Mouse (Mus musculus) kidney, adult 2 months (tissue): ENCODE results near the gene Pkd1l2. TPM values are rescaled to one million over a fixed set of nuclear protein-coding genes. Genes with fewer than 3 reads are reported as not detected.

ENCODE experiments used
- DNase-seq: peaks from one replicate; pipeline ENCODE4 v3.0.0; 2021
- H3K27ac ChIP-seq: fragments of 200-500 bp; 2 replicates; pipeline ENCODE4 v1.5.1; 2012; ENCODE audit warnings: low read depth, low read length, control low read depth, inconsistent platforms; ENCODE audit not compliant: insufficient read depth
- H3K27me3 ChIP-seq: fragments of 200-500 bp; replicated peaks from 2 replicates; pipeline ENCODE4 v1.6.1; 2012; ENCODE audit warnings: mild to moderate bottlenecking, moderate library complexity, low read length, inconsistent platforms; ENCODE audit not compliant: control insufficient read depth, insufficient read depth
- H3K36me3 ChIP-seq: fragments of 200-500 bp; 2 replicates; pipeline ENCODE4 v1.6.1; 2012; ENCODE audit warnings: mild to moderate bottlenecking, moderate library complexity, low read length, inconsistent platforms; ENCODE audit not compliant: control insufficient read depth, insufficient read depth
- H3K4me1 ChIP-seq: fragments of 200-500 bp; 2 replicates; pipeline ENCODE4 v1.6.1; 2011; ENCODE audit warnings: low read length; ENCODE audit not compliant: control insufficient read depth, insufficient read depth
- H3K4me3 ChIP-seq: fragments of 200-500 bp; 2 replicates; pipeline ENCODE4 v1.5.1; 2011; ENCODE audit warnings: mild to moderate bottlenecking, low read depth, low read length, control low read depth; ENCODE audit not compliant: insufficient read depth
- CTCF ChIP-seq: fragments of 200-500 bp; conservative IDR thresholded peaks from 2 replicates; pipeline ENCODE4 v1.5.1; 2011; ENCODE audit warnings: low read depth, mild to moderate bottlenecking, control low read depth, low read length, moderate library complexity, mixed read lengths; ENCODE audit not compliant: insufficient read depth, insufficient read length
- POLR2A ChIP-seq: fragments of 200-500 bp; IDR thresholded peaks from one replicate; pipeline ENCODE4 v1.6.1; 2011; ENCODE audit warnings: low read depth, low read length, control low read depth
- WGBS: fragments of 180-500 bp; shearing (Covaris S2); methylation state at CpG from one replicate; pipeline ENCODE4 v1.1.7; 2018; 5-methylcytosine and 5-hydroxymethylcytosine counted together
- polyA plus RNA-seq: library from polyadenylated mRNA; depleted of rRNA; stranded (reverse); fragments of >200 nt; gene quantifications from 2 replicates; pipeline ENCODE4 v1.2.3, GENCODE M21; 2012

Pkd1l2 gene
- polyA plus RNA-seq, 1 experiment: 0.08 TPM

GRCm38 (mm10) chr8:117033393-117033792 lies 48.9 kb downstream of the Pkd1l2 start:
- TF ChIP-seq POLR2A (no peak), CTCF (no peak)
- no peak overlapping the region for H3K27ac ChIP-seq
- 64% methylated on average over 3 of the region's 3 CpGs for WGBS
- H3K27me3 ChIP-seq: no peaks in the 10 kb centered on the region
- H3K36me3 ChIP-seq: no peaks in the 10 kb centered on the region
- H3K4me1 ChIP-seq: no peaks in the 10 kb centered on the region
- no peak for DNase-seq
- H3K4me3 ChIP-seq: no peak overlapping the region

DNA sequence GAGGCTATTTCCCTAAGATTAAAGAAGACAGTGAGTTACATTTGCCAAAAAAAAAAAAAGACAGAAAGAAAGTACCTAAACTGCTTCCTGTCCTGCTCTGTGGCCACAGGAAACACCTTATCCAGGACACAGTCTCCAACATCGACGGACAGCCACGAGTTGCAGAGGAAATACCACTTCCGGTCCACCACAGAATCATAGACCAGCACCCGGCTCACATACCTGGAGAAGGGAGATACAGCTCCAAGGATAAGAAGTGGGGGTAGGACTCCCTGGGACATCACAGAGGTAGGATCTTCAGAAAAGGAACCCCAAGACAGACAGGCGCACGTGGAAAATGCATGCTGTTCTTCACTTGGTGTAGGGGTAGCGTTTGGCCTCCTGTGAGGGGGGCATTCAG lies 49.6 kb downstream of the Pkd1l2 start:
- WGBS: 79% methylated on average over 8 of the region's 8 CpGs
- H3K36me3 ChIP-seq: no peaks in the 10 kb centered on the region
- no peak for DNase-seq
- H3K27ac ChIP-seq: no peak overlapping the region
- no peaks in the 10 kb centered on the region for H3K27me3 ChIP-seq
- TF ChIP-seq CTCF: no peak
- TF ChIP-seq POLR2A: no peak
- no peaks in the 10 kb centered on the region for H3K4me1 ChIP-seq
- H3K4me3 ChIP-seq: no peak overlapping the region

- no peak overlapping the region for H3K4me3 ChIP-seq
- no peaks in the 10 kb centered on the region for H3K4me1 ChIP-seq
- H3K27ac ChIP-seq: no peak overlapping the region
- no peaks in the 10 kb centered on the region for H3K27me3 ChIP-seq
- H3K36me3 ChIP-seq: no peaks in the 10 kb centered on the region
- no peak for TF ChIP-seq POLR2A
- TF ChIP-seq CTCF: no peak
- 49% methylated on average over 6 of the region's 6 CpGs for WGBS
- no peak for DNase-seq
Measured at GRCm38 (mm10) chr8:117031476-117031875, 50.8 kb downstream of the Pkd1l2 start.

- no peaks in the 10 kb centered on the region for H3K36me3 ChIP-seq
- H3K27me3 ChIP-seq: no peaks in the 10 kb centered on the region
- no peak for DNase-seq
- TF ChIP-seq POLR2A: no peak
- no peak for TF ChIP-seq CTCF
- H3K4me1 ChIP-seq: no peaks in the 10 kb centered on the region
- H3K27ac ChIP-seq: no peak overlapping the region
- no peak overlapping the region for H3K4me3 ChIP-seq
- WGBS: 95% methylated on average over 10 of the region's 10 CpGs
Measured at GRCm38 (mm10) chr8:117028686-117029085, 53.6 kb downstream of the Pkd1l2 start.

- no peak overlapping the region for H3K4me3 ChIP-seq
- H3K27ac ChIP-seq: no peak overlapping the region
- no peaks in the 10 kb centered on the region for H3K36me3 ChIP-seq
- no peaks in the 10 kb centered on the region for H3K4me1 ChIP-seq
- 76% methylated on average over 5 of the region's 5 CpGs for WGBS
- H3K27me3 ChIP-seq: no peaks in the 10 kb centered on the region
- TF ChIP-seq POLR2A: no peak
- TF ChIP-seq CTCF: no peak
- no peak for DNase-seq
Measured at GRCm38 (mm10) chr8:117027601-117028000, 54.6 kb downstream of the Pkd1l2 start.

- H3K27ac ChIP-seq: no peak overlapping the region
- 56% methylated on average over 1 of the region's 1 CpGs for WGBS
- no peak for TF ChIP-seq POLR2A
- no peak for TF ChIP-seq CTCF
- DNase-seq: no peak
- no peaks in the 10 kb centered on the region for H3K36me3 ChIP-seq
- no peaks in the 10 kb centered on the region for H3K4me1 ChIP-seq
- H3K4me3 ChIP-seq: no peak overlapping the region
- no peaks in the 10 kb centered on the region for H3K27me3 ChIP-seq
Measured at GRCm38 (mm10) chr8:117022297-117022993, 59.8 kb downstream of the Pkd1l2 start.

GRCm38 (mm10) chr8:117019323-117020275 lies 62.6 kb downstream of the Pkd1l2 start:
- no peak overlapping the region for H3K27ac ChIP-seq
- H3K4me1 ChIP-seq: no peaks in the 10 kb centered on the region
- 81% methylated on average over 18 of the region's 18 CpGs for WGBS
- H3K27me3 ChIP-seq: no peaks in the 10 kb centered on the region
- no peak for DNase-seq
- no peaks in the 10 kb centered on the region for H3K36me3 ChIP-seq
- H3K4me3 ChIP-seq: no peak overlapping the region
- TF ChIP-seq POLR2A (no peak), CTCF (no peak)
